Comparison of ENCODE assay signal across 14 mouse cellular contexts in the genomic region with DNA sequence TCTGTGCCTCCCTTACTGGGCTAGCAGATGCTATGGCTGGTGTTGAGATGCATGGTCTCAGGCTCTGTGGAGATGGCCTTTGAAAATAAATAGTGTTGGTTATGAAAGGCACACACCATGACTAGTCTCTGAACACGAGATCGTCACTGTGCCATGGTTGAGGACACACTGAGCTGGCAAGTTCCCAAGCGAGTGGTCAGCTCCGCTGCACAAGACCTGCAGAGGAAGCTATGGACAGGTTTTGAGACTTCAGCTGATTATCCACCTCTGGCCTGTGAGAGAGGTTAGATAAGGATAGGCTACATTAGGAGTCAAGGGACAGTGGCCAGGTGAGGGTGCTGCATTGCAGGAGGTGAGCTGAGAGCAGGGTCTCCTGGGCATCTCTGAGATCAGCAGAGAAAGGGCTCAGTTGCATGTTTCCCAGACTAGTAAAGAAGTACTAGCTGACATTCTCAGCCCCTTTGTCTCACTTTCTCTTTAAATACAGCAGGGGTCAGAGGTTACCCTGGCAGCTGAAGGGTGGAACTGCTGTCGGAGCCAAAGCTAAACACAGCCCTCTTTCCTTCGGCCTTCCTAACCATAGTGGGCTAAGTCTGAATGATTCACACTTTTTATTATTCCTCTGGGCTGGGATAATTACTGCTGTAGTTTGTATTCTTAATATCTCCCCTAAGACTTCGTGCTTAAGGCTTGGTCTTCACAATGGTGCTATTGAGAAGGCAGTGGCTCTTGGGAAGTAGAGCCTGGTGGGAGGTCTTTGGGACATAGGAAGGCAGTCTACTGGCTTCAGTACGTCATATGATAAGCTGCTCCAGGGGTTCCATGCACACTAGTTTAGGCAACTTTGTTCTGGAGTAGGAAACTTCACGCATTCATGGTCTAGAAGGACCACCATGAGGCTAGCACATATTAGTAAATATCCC. TPM values are rescaled to one million over a fixed set of nuclear protein-coding genes. Genes with fewer than 3 reads are reported as not detected.
DNase-seq lines count a peak whose midpoint lies in the region; ATAC-seq lines count a peak whose summit lies in the region.
"Had no signal": no experiment of that assay in that cellular context is flagged by ENCODE, and none has a peak within 500 bp of the region (broad histone marks: within the 10 kb centered on the region; RNA-seq: fewer than 3 reads in every experiment).

No protein-coding gene starts in this region.

- DNase-seq in kidney, postnatal 25 days, result no peak
- peak; percentile 53 to 55 for DNase-seq in B cell, adult 2 months
- DNase-seq in embryo, embryonic 10.5 days (ENCODE audit: low spot score), result peak; percentile 60
- DNase-seq in testis, postnatal 14 days (ENCODE audit: low spot score), result no peak
- DNase-seq in layer of hippocampus, postnatal 14 days (ENCODE audit: low spot score in 2 of 2), result no peak
- DNase-seq: adrenal gland, postnatal 14 days; heart, postnatal 4 days; thymus, postnatal 4 days had no signal

- no peak overlapping the region for H3K4me2 ChIP-seq in kidney, embryonic 16.5 days (replicated peaks; ENCODE audit: low read depth, low read length)
- H3K4me2 ChIP-seq in limb, embryonic 13.5 days (replicated peaks), result no peak overlapping the region
- H3K4me2 ChIP-seq: liver, embryonic 11.5 days had no signal

- 44% methylated on average over 9 of the region's 9 CpGs for WGBS in kidney, embryonic 16.5 days
- WGBS in limb, embryonic 13.5 days, result 58% methylated on average over 9 of the region's 9 CpGs

- peaks cover 9% of the 10 kb centered on the region for H3K4me1 ChIP-seq in kidney, embryonic 16.5 days (ENCODE audit: insufficient read depth, low read length)
- peaks cover 22% of the 10 kb centered on the region for H3K4me1 ChIP-seq in limb, embryonic 13.5 days

- no peaks in the 10 kb centered on the region for H3K9me3 ChIP-seq in kidney, embryonic 16.5 days (ENCODE audit: low read length)
- H3K9me3 ChIP-seq in limb, embryonic 13.5 days, result no peaks in the 10 kb centered on the region

- no peak overlapping the region for H3K27ac ChIP-seq in kidney, embryonic 16.5 days (ENCODE audit: low read length)
- peak overlapping the region; percentile 59 for H3K27ac ChIP-seq in limb, embryonic 13.5 days
- H3K27ac ChIP-seq: macrophage; stomach, postnatal 0 days had no signal

- no peak overlapping the region for H3K4me3 ChIP-seq in kidney, embryonic 16.5 days (ENCODE audit: low read length)
- H3K4me3 ChIP-seq in limb, embryonic 13.5 days, result no peak overlapping the region

- no peak overlapping the region for H3K9ac ChIP-seq in kidney, embryonic 16.5 days (replicated peaks; ENCODE audit: low read length)
- H3K9ac ChIP-seq in limb, embryonic 13.5 days, result no peak overlapping the region

- H3K27me3 ChIP-seq in kidney, embryonic 16.5 days (ENCODE audit: insufficient read depth, low read length), result no peaks in the 10 kb centered on the region
- H3K27me3 ChIP-seq in limb, embryonic 13.5 days, result no peaks in the 10 kb centered on the region

- H3K36me3 ChIP-seq in kidney, embryonic 16.5 days (ENCODE audit: insufficient read depth, low read length), result no peaks in the 10 kb centered on the region
- H3K36me3 ChIP-seq in limb, embryonic 13.5 days, result no peaks in the 10 kb centered on the region

- peak; percentile 29; the same call in 1 of the 2 replicates for ATAC-seq in kidney, embryonic 16.5 days (ENCODE audit: low FRiP score, low TSS enrichment)
- ATAC-seq in limb, embryonic 13.5 days (ENCODE audit: low FRiP score, low read depth), result peak; percentile 50
- ATAC-seq: midbrain, embryonic 16.5 days had no signal

RNA-seq across cellular contexts. Expression of a gene that starts 19.6 kb away (rescaled TPM):
- 28.6 and 33.4 TPM in 2 replicates for polyA plus RNA-seq in kidney, embryonic 16.5 days (2015; fragmentation: Nextera tagmentation; extraction: Ambion mirVana)
- polyA plus RNA-seq in limb, embryonic 13.5 days (2015; fragmentation: Nextera tagmentation; extraction: Ambion mirVana), result 16.2 and 17.0 TPM in 2 replicates
- 10 to 100 TPM; 53.8 to 58.3 TPM for total RNA-seq in layer of hippocampus, postnatal 14 days (2021)

Comparison
In these comparisons a context has a peak if more than half of its experiments do, and no peak if none do; other contexts are left out.
1. DNase-seq: peak in B cell, adult 2 months (2 of 2) and embryo, embryonic 10.5 days (single experiment); none in kidney, postnatal 25 days (0 of 2), testis, postnatal 14 days (single experiment) and layer of hippocampus, postnatal 14 days (0 of 2).